24 mouse cellular contexts compared by ENCODE assay signal in the genomic region with DNA sequence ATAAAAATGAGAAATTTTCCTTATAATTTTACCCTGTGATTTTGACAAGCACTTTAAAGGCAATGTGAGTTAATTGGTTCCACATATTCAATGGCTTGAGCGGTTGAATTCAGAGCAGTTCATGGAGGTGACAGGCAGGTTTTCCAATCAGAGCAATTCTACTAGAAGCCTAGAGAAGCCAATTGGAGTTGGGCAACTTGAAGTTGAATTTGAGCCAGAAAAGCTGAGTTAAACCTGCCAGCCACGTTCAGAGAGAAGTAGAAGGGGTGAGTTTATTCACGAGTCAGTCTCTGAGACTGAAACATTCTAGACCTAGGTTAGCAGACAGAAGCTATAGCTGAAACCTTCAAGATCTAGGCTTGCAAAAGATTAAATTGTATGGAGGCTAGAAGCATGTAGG. TPM values are rescaled to one million over a fixed set of nuclear protein-coding genes. Genes with fewer than 3 reads are reported as not detected.
A peak's percentile ranks its signal among the peaks of the same experiment; 100 is the strongest.
DNase-seq lines count a peak whose midpoint lies in the region; TF ChIP-seq lines count a peak whose summit lies in the region.
"Had no signal": no experiment of that assay in that cellular context is flagged by ENCODE, and none has a peak within 500 bp of the region (broad histone marks: within the 10 kb centered on the region; RNA-seq: fewer than 3 reads in every experiment).

No protein-coding gene starts in this region.

- no peak for TF ChIP-seq POLR2A in liver, adult 2 months (IDR thresholded peaks at IDR 0.05; ENCODE audit: extremely low read depth, insufficient read depth, low read length)

- no peaks in the 10 kb centered on the region for H3K27me3 ChIP-seq in liver, adult 2 months (ENCODE audit: control insufficient read depth, insufficient read depth, low read length)
- H3K27me3 ChIP-seq: CH12.LX, Patski had no signal

- 54% methylated on average over 3 of the region's 3 CpGs for WGBS in liver, adult 2 months

- H3K9ac ChIP-seq in liver, adult 2 months (ENCODE audit: low read depth, low read length) = no peak overlapping the region

- no peak for TF ChIP-seq CTCF in liver, adult 2 months (IDR thresholded peaks at IDR 0.05; ENCODE audit: low read depth, low read length)

- no peaks in the 10 kb centered on the region for H3K36me3 ChIP-seq in liver, adult 2 months (ENCODE audit: control insufficient read depth, insufficient read depth, low read length)
- H3K36me3 ChIP-seq: G1E had no signal

- no peaks in the 10 kb centered on the region for H3K79me2 ChIP-seq in liver, adult 2 months (ENCODE audit: control insufficient read depth, insufficient read depth, low read length)

- no peak overlapping the region for H3K27ac ChIP-seq in liver, adult 2 months (replicated peaks; ENCODE audit: insufficient read depth, low read depth, low read length)

- H3K4me1 ChIP-seq in liver, adult 2 months (ENCODE audit: control insufficient read depth, insufficient read depth, low read length) = no peaks in the 10 kb centered on the region

- H3K4me3 ChIP-seq in liver, adult 2 months (ENCODE audit: insufficient read depth, low read depth, low read length) = no peak overlapping the region

- peak; percentile 10 for DNase-seq in adrenal gland, postnatal 10 days
- no peak for DNase-seq in adrenal gland, adult 2 months
- peak; percentile 55 for DNase-seq in heart, adult 11 months
- no peak for DNase-seq in heart, postnatal 4 days
- DNase-seq in liver, adult 2 months (ENCODE audit: extremely low read depth, low read depth, low spot score) = peak; percentile 58
- DNase-seq in liver = no peak
- DNase-seq: adrenal gland, adult 8-10 months; adrenal gland, postnatal 14 days; adrenal gland, postnatal 25 days; B cell, adult 2 months; cerebellum, adult 11 months; cerebellum, adult 11-12 months; cerebellum, adult 18-20 months; cerebellum, adult 2 months; cerebellum, adult 8-10 months had no signal

RNA-seq across cellular contexts. Expression of a gene that starts 41.6 kb away (rescaled TPM):
- total RNA-seq in adrenal gland, postnatal 10 days (2021) = not detected
- not detected for total RNA-seq in adrenal gland, adult 2 months (2021)
- polyA plus RNA-seq in adrenal gland, adult 2 months (2012; rRNA removed) = not detected in 2 replicates
- not detected for total RNA-seq in heart, postnatal 4 days (2021)
- not detected in 2 replicates for total RNA-seq in liver, adult 2 months (2014; rRNA removed)
- not detected in 2 replicates for polyA plus RNA-seq in liver, adult 2 months (2012; rRNA removed)
- total RNA-seq: adrenal gland, adult 18-20 months; adrenal gland, adult 8-10 months; adrenal gland, postnatal 14 days; adrenal gland, postnatal 25 days; adrenal gland, postnatal 36 days; CH12.LX; MEL had no signal
- polyA plus RNA-seq: activated CD4-positive, CD25-positive, alpha-beta regulatory T cell, adult 4 months; C2C12; CD4-positive, CD25-positive, alpha-beta regulatory T cell, adult 4 months; G1E; Patski had no signal

Comparison
In these comparisons a context has a peak if more than half of its experiments do, and no peak if none do; other contexts are left out.
1. DNase-seq: peak in adrenal gland, postnatal 10 days (single experiment), heart, adult 11 months (single experiment) and liver, adult 2 months (single experiment); none in adrenal gland, adult 2 months (single experiment), heart, postnatal 4 days (single experiment) and liver (single experiment).